Mouse (Mus musculus) lung, postnatal 0 days (tissue): ENCODE results near the gene Rpl39.

ENCODE experiments used
- CTCF ChIP-seq: IDR thresholded peaks from 2 replicates; pipeline ENCODE4 v1.5.1; 2016; ENCODE audit warnings: antibody characterized with exemption, mild to moderate bottlenecking
- EP300 ChIP-seq: IDR thresholded peaks from 2 replicates; pipeline ENCODE4 v1.6.1; 2016; ENCODE audit warnings: antibody characterized with exemption, mild to moderate bottlenecking, control low read depth

GRCm38 (mm10) chrX:37120212-37120611, 35.0 kb upstream of the Rpl39 start:
- TF ChIP-seq CTCF (no peak), EP300 (no peak)
